Mouse (Mus musculus): ENCODE data around the gene Helz. TPM values are rescaled to one million over a fixed set of nuclear protein-coding genes. Genes with fewer than 3 reads are reported as not detected.

The Helz gene
- polyA plus RNA-seq, 1 experiment from 2014 or later = 3.3 TPM

- no peak for TF ChIP-seq CTCF (IDR thresholded peaks at IDR 0.05; ENCODE audit: low read depth)
- no peaks in the 10 kb centered on the region for H3K9me3 ChIP-seq (ENCODE audit: low read length)
- 63% methylated on average over 2 of the region's 2 CpGs for WGBS (ENCODE audit: insufficient replicate concordance)
- ATAC-seq (no peak), DNase-seq (no peak)
- H3K27ac ChIP-seq (ENCODE audit: low read depth) = no peak overlapping the region
- no peak overlapping the region for H3K4me3 ChIP-seq (ENCODE audit: low read depth, low read length)
- no peak overlapping the region for H3K9ac ChIP-seq (replicated peaks)
- H3K36me3 ChIP-seq (replicated peaks; ENCODE audit: insufficient read depth, low read length) = peaks cover 56% of the 10 kb centered on the region
- no peak overlapping the region for H3K4me2 ChIP-seq (ENCODE audit: low read depth, low read length)
- no peaks in the 10 kb centered on the region for H3K27me3 ChIP-seq (ENCODE audit: insufficient read depth, low read length)
- no peaks in the 10 kb centered on the region for H3K4me1 ChIP-seq (ENCODE audit: insufficient read depth)
These were observed 91.9 kb downstream of the Helz start for GRCm38 (mm10) chr11:107639657-107640056.

GRCm38 (mm10) chr11:107644461-107644860 is 96.7 kb downstream of the Helz start:
- no peak for TF ChIP-seq EP300 (IDR thresholded peaks at IDR 0.05; ENCODE audit: low read depth)
- TF ChIP-seq CTCF (IDR thresholded peaks at IDR 0.05; ENCODE audit: low read depth) = no peak
- 93% methylated on average over 4 of the region's 4 CpGs for WGBS (ENCODE audit: insufficient replicate concordance)
- H3K9me3 ChIP-seq (ENCODE audit: low read length) = no peaks in the 10 kb centered on the region
- no peak overlapping the region for H3K9ac ChIP-seq (replicated peaks)
- DNase-seq (no peak), ATAC-seq (no peak)
- H3K4me3 ChIP-seq (ENCODE audit: low read depth, low read length) = no peak overlapping the region
- no peak overlapping the region for H3K4me2 ChIP-seq (ENCODE audit: low read depth, low read length)
- H3K36me3 ChIP-seq (replicated peaks; ENCODE audit: insufficient read depth, low read length) = peaks cover 51% of the 10 kb centered on the region
- H3K27ac ChIP-seq (ENCODE audit: low read depth) = no peak overlapping the region
- H3K4me1 ChIP-seq (ENCODE audit: insufficient read depth) = no peaks in the 10 kb centered on the region
- H3K27me3 ChIP-seq (ENCODE audit: insufficient read depth, low read length) = no peaks in the 10 kb centered on the region

- Histone ChIP-seq H3K27ac (ENCODE audit: low read depth) (no peak overlapping the region), H3K4me2 (ENCODE audit: low read depth, low read length) (no peak overlapping the region), H3K4me1 (ENCODE audit: insufficient read depth) (no peaks in the 10 kb centered on the region), H3K27me3 (ENCODE audit: insufficient read depth, low read length) (no peaks in the 10 kb centered on the region), H3K36me3 (replicated peaks; ENCODE audit: insufficient read depth, low read length) (peaks cover 55% of the 10 kb centered on the region), H3K4me3 (ENCODE audit: low read depth, low read length) (no peak overlapping the region), H3K9me3 (ENCODE audit: low read length) (no peaks in the 10 kb centered on the region), H3K9ac (replicated peaks) (no peak overlapping the region)
- DNase-seq (no peak), ATAC-seq (no peak)
- WGBS (ENCODE audit: insufficient replicate concordance) = 55% methylated on average over 3 of the region's 3 CpGs
- no peak for TF ChIP-seq CTCF (IDR thresholded peaks at IDR 0.05; ENCODE audit: low read depth)
- TF ChIP-seq EP300 (IDR thresholded peaks at IDR 0.05; ENCODE audit: low read depth) = no peak
These were observed 99.6 kb downstream of the Helz start for GRCm38 (mm10) chr11:107647330-107647729.

- H3K36me3 ChIP-seq (replicated peaks; ENCODE audit: insufficient read depth, low read length) = peaks cover 60% of the 10 kb centered on the region
- DNase-seq (no peak), ATAC-seq (no peak)
- H3K9me3 ChIP-seq (ENCODE audit: low read length) = no peaks in the 10 kb centered on the region
- H3K4me2 ChIP-seq (ENCODE audit: low read depth, low read length) = no peak overlapping the region
- H3K27me3 ChIP-seq (ENCODE audit: insufficient read depth, low read length) = no peaks in the 10 kb centered on the region
- TF ChIP-seq CTCF (IDR thresholded peaks at IDR 0.05; ENCODE audit: low read depth) (no peak), EP300 (IDR thresholded peaks at IDR 0.05; ENCODE audit: low read depth) (no peak)
- 88% methylated on average over 4 of the region's 4 CpGs for WGBS (ENCODE audit: insufficient replicate concordance)
- no peak overlapping the region for H3K27ac ChIP-seq (ENCODE audit: low read depth)
- no peak overlapping the region for H3K9ac ChIP-seq (replicated peaks)
- H3K4me1 ChIP-seq (ENCODE audit: insufficient read depth) = no peaks in the 10 kb centered on the region
- no peak overlapping the region for H3K4me3 ChIP-seq (ENCODE audit: low read depth, low read length)
These were observed 100.9 kb downstream of the Helz start for GRCm38 (mm10) chr11:107648668-107649067.

- TF ChIP-seq EP300 (IDR thresholded peaks at IDR 0.05; ENCODE audit: low read depth) (no peak), CTCF (IDR thresholded peaks at IDR 0.05; ENCODE audit: low read depth) (no peak)
- H3K27ac ChIP-seq (ENCODE audit: low read depth) = no peak overlapping the region
- H3K4me1 ChIP-seq (ENCODE audit: insufficient read depth) = no peaks in the 10 kb centered on the region
- no peak for DNase-seq
- peaks cover 58% of the 10 kb centered on the region for H3K36me3 ChIP-seq (replicated peaks; ENCODE audit: insufficient read depth, low read length)
- ATAC-seq = no peak
- WGBS (ENCODE audit: insufficient replicate concordance) = 85% methylated on average over 14 of the region's 14 CpGs
- no peak overlapping the region for H3K9ac ChIP-seq (replicated peaks)
- no peak overlapping the region for H3K4me3 ChIP-seq (ENCODE audit: low read depth, low read length)
- H3K27me3 ChIP-seq (ENCODE audit: insufficient read depth, low read length) = no peaks in the 10 kb centered on the region
- H3K9me3 ChIP-seq (ENCODE audit: low read length) = no peaks in the 10 kb centered on the region
- H3K4me2 ChIP-seq (ENCODE audit: low read depth, low read length) = no peak overlapping the region
These were observed 101.7 kb downstream of the Helz start for GRCm38 (mm10) chr11:107649458-107649857.

- WGBS (ENCODE audit: insufficient replicate concordance) = 78% methylated on average over 6 of the region's 6 CpGs
- no peak for TF ChIP-seq EP300 (IDR thresholded peaks at IDR 0.05; ENCODE audit: low read depth)
- TF ChIP-seq CTCF (IDR thresholded peaks at IDR 0.05; ENCODE audit: low read depth) = no peak
- Histone ChIP-seq H3K27ac (ENCODE audit: low read depth) (no peak overlapping the region), H3K36me3 (replicated peaks; ENCODE audit: insufficient read depth, low read length) (peaks cover 55% of the 10 kb centered on the region), H3K9ac (replicated peaks) (no peak overlapping the region), H3K9me3 (ENCODE audit: low read length) (no peaks in the 10 kb centered on the region), H3K27me3 (ENCODE audit: insufficient read depth, low read length) (no peaks in the 10 kb centered on the region), H3K4me1 (ENCODE audit: insufficient read depth) (no peaks in the 10 kb centered on the region), H3K4me2 (ENCODE audit: low read depth, low read length) (no peak overlapping the region), H3K4me3 (ENCODE audit: low read depth, low read length) (no peak overlapping the region)
- DNase-seq (no peak), ATAC-seq (no peak)
These were observed 102.8 kb downstream of the Helz start for GRCm38 (mm10) chr11:107650422-107651051.

GRCm38 (mm10) chr11:107651391-107651790 is 103.7 kb downstream of the Helz start:
- no peaks in the 10 kb centered on the region for H3K27me3 ChIP-seq (ENCODE audit: insufficient read depth, low read length)

More at GRCm38 (mm10) chr11:107651391-107651790, 103.7 kb downstream of the Helz start:
- 78% methylated on average over 7 of the region's 7 CpGs for WGBS (ENCODE audit: insufficient replicate concordance)
- Histone ChIP-seq H3K9ac (replicated peaks) (no peak overlapping the region), H3K36me3 (replicated peaks; ENCODE audit: insufficient read depth, low read length) (peaks cover 56% of the 10 kb centered on the region), H3K9me3 (ENCODE audit: low read length) (no peaks in the 10 kb centered on the region), H3K4me1 (ENCODE audit: insufficient read depth) (no peaks in the 10 kb centered on the region), H3K4me2 (ENCODE audit: low read depth, low read length) (no peak overlapping the region), H3K27ac (ENCODE audit: low read depth) (no peak overlapping the region), H3K4me3 (ENCODE audit: low read depth, low read length) (no peak overlapping the region)
- no peak for TF ChIP-seq EP300 (IDR thresholded peaks at IDR 0.05; ENCODE audit: low read depth)
- no peak for TF ChIP-seq CTCF (IDR thresholded peaks at IDR 0.05; ENCODE audit: low read depth)
- ATAC-seq = no peak
- DNase-seq = no peak
